Mouse (Mus musculus) stomach, embryonic 16.5 days (tissue): ENCODE measurements around the gene Gsto2. TPM values are rescaled to one million over a fixed set of nuclear protein-coding genes. Genes with fewer than 3 reads are reported as not detected.
"Not testable (repeated sequence)": the region's sequence is repeated elsewhere in the genome, so short reads cannot be mapped to it uniquely, and the experiment has no call there.

Experiments
- ATAC-seq: fragments of 200-750 bp; cut with Nextera tagmentation; 2 replicates; pipeline ENCODE4 v1.8.0; 2017; ENCODE audit warnings: moderate number of reproducible peaks, moderate TSS enrichment; ENCODE audit not compliant: insufficient read depth, low FRiP score
- H3K27ac ChIP-seq: fragments of 300-500 bp; sonication (generic); 2 replicates; pipeline ENCODE4 v1.5.1; 2014; ENCODE audit warnings: low read length
- H3K27me3 ChIP-seq: fragments of 300-500 bp; sonication (generic); 2 replicates; pipeline ENCODE4 v1.6.1; 2014; ENCODE audit warnings: low read length, control low read depth, mixed read lengths; ENCODE audit not compliant: control insufficient read depth, insufficient read depth
- H3K36me3 ChIP-seq: fragments of 300-500 bp; sonication (generic); 2 replicates; pipeline ENCODE4 v1.6.1; 2014; ENCODE audit warnings: low read length; ENCODE audit not compliant: control insufficient read depth, insufficient read depth
- H3K4me1 ChIP-seq: fragments of 300-500 bp; sonication (generic); 2 replicates; pipeline ENCODE4 v1.6.1; 2014; ENCODE audit warnings: low read length, control low read depth, mixed read lengths; ENCODE audit not compliant: control insufficient read depth, insufficient read depth
- H3K4me2 ChIP-seq: fragments of 300-500 bp; sonication (generic); 2 replicates; pipeline ENCODE4 v1.6.1; 2014; ENCODE audit warnings: low read depth, low read length, mixed read lengths
- H3K4me3 ChIP-seq: fragments of 300-500 bp; sonication (generic); replicated peaks from 2 replicates; pipeline ENCODE4 v1.5.1; 2014; ENCODE audit warnings: mild to moderate bottlenecking, low read length
- H3K9ac ChIP-seq: fragments of 300-500 bp; sonication (generic); 2 replicates; pipeline ENCODE4 v1.6.1; 2014; ENCODE audit warnings: low read length
- H3K9me3 ChIP-seq: fragments of 300-500 bp; sonication (generic); replicated peaks from 2 replicates; pipeline ENCODE4 v1.6.1; 2016; ENCODE audit warnings: low read length, control low read depth; ENCODE audit not compliant: control insufficient read depth
- WGBS: fragments of 180-500 bp; shearing (Covaris S2); extraction: QIAGEN DNeasy Blood & Tissue Kit; methylation state at CpG from one replicate; pipeline ENCODE4 v1.1.7; 2014; 5-methylcytosine and 5-hydroxymethylcytosine counted together
- polyA plus RNA-seq: library from polyadenylated mRNA; unstranded; fragments of >200 nt; fragmentation: Nextera tagmentation; extraction: Ambion mirVana; gene quantifications from 2 replicates; pipeline ENCODE4 v1.2.1, GENCODE M21; 2015

The Gsto2 gene
- polyA plus RNA-seq, 1 experiment from 2014 or later: 2.0 TPM

DNA sequence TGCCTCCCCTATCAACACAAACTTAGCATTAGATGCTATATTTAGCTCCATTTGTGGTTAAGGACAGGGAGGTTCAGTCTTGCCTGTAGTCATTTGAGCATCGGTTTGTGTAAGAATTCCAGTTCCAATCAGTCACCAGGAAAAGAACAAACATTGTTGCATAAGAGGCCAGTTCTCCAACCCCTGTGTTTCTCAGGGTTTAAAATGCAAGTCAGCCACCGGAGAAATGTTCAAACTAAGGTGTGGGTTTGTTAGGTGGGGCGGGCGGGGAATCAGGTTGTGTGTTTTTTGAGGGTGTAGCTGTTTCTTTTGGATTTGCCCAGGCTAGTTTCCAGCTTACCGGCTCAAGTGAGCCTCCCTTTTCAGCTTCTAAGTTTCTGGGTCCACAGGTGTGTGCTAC lies 30.7 kb upstream of the Gsto2 start:
- H3K27ac ChIP-seq: peak overlapping the region; percentile 89
- no peaks in the 10 kb centered on the region for H3K27me3 ChIP-seq
- peak overlapping the region; percentile 16; the same call in 1 of the 2 replicates for H3K4me2 ChIP-seq
- H3K9ac ChIP-seq: no peak overlapping the region
- peak; percentile 72; the same call in 1 of the 2 replicates for ATAC-seq
- 52% methylated on average over 5 of the region's 5 CpGs for whole genome bisulfite sequencing
- no peak overlapping the region for H3K4me3 ChIP-seq
- no peaks in the 10 kb centered on the region for H3K36me3 ChIP-seq
- H3K9me3 ChIP-seq: no peaks in the 10 kb centered on the region
- H3K4me1 ChIP-seq: no peaks in the 10 kb centered on the region; the same call in 1 of the 2 replicates

DNA sequence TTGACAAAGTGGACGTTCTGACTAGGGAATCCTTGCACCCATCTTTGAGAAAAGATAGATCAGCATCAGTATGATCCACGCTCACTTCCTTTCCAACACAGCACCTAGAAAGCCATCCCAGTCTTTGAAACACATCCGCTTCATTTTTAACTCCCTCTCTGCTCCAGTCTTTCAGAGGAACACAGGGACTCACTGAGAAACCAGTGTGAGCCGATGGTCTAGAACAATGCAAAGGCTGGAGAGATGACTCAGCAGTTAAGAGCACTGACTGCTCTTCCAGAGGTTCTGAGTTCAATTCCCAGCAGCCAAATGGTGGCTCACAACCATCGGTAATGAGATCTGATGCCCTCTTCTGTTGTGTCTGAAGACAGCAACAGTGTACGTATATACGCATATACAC lies 29.6 kb upstream of the Gsto2 start:
- no peak overlapping the region for H3K4me2 ChIP-seq
- WGBS: 80% methylated on average over 7 of the region's 7 CpGs
- no peaks in the 10 kb centered on the region for H3K9me3 ChIP-seq
- H3K27me3 ChIP-seq: no peaks in the 10 kb centered on the region
- ATAC-seq: no peak
- no peaks in the 10 kb centered on the region for H3K36me3 ChIP-seq
- no peaks in the 10 kb centered on the region; the same call in 1 of the 2 replicates for H3K4me1 ChIP-seq
- peak overlapping the region; percentile 89 for H3K27ac ChIP-seq
- no peak overlapping the region for H3K9ac ChIP-seq
- H3K4me3 ChIP-seq: no peak overlapping the region

- Histone ChIP-seq H3K4me3 (peak overlapping the region; percentile 48), H3K27me3 (no peaks in the 10 kb centered on the region), H3K27ac (no peak overlapping the region), H3K9ac (peak overlapping the region; percentile 65), H3K36me3 (no peaks in the 10 kb centered on the region), H3K4me2 (peak overlapping the region; percentile 64), H3K9me3 (no peaks in the 10 kb centered on the region), H3K4me1 (no peaks in the 10 kb centered on the region; the same call in 1 of the 2 replicates)
- WGBS: 4% methylated on average over 49 of the region's 49 CpGs
- ATAC-seq: peak; percentile 83; the same call in 1 of the 2 replicates
Measured at GRCm38 (mm10) chr19:47836701-47837526, 28.4 kb upstream of the Gsto2 start.

GRCm38 (mm10) chr19:47837527-47837901 lies 27.8 kb upstream of the Gsto2 start:
- no peaks in the 10 kb centered on the region for H3K9me3 ChIP-seq
- peak overlapping the region; percentile 65 for H3K9ac ChIP-seq
- no peak overlapping the region for H3K27ac ChIP-seq
- H3K27me3 ChIP-seq: no peaks in the 10 kb centered on the region
- peak overlapping the region; percentile 64 for H3K4me2 ChIP-seq
- H3K4me3 ChIP-seq: peak overlapping the region; percentile 48
- whole genome bisulfite sequencing: 2% methylated on average over 6 of the region's 6 CpGs
- no peak for ATAC-seq
- no peaks in the 10 kb centered on the region; the same call in 1 of the 2 replicates for H3K4me1 ChIP-seq
- H3K36me3 ChIP-seq: no peaks in the 10 kb centered on the region

GRCm38 (mm10) chr19:47841234-47841633 lies 24.1 kb upstream of the Gsto2 start:
- not testable (repeated sequence) for H3K4me3 ChIP-seq, H3K9me3 ChIP-seq, ATAC-seq, H3K9ac ChIP-seq, H3K27me3 ChIP-seq, H3K4me2 ChIP-seq, H3K36me3 ChIP-seq, H3K27ac ChIP-seq, H3K4me1 ChIP-seq
- 79% methylated on average over 13 of the region's 15 CpGs for WGBS

- no peak overlapping the region for H3K4me2 ChIP-seq
- H3K4me3 ChIP-seq: no peak overlapping the region
- 80% methylated on average over 3 of the region's 3 CpGs for WGBS
- H3K36me3 ChIP-seq: no peaks in the 10 kb centered on the region
- no peak overlapping the region for H3K27ac ChIP-seq
- peaks cover 12% of the 10 kb centered on the region for H3K4me1 ChIP-seq
- H3K27me3 ChIP-seq: no peaks in the 10 kb centered on the region
- no peak overlapping the region for H3K9ac ChIP-seq
- H3K9me3 ChIP-seq: no peaks in the 10 kb centered on the region
- no peak for ATAC-seq
Measured at GRCm38 (mm10) chr19:47849735-47850134, 15.6 kb upstream of the Gsto2 start.

DNA sequence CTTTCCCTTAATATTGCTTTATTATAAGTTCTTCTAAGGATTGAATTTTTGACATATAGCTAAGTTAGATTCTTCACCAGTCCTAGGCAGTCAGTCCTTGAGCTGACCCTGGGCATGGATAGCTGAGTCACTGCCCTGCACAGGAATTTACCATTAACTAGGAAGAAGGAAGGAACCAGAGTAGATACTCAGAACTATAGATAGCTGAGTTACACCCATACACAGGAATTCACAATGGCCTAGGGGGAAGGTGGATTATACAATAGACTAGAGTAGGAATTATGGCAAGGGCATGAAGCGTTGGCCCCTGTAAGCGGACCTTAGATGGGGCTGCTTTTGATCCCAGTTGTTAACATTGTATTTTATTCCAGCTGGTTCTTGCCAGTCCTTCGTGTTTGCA lies 13.2 kb upstream of the Gsto2 start:
- not testable (repeated sequence) for ATAC-seq, H3K9me3 ChIP-seq, H3K4me2 ChIP-seq, H3K9ac ChIP-seq, H3K4me3 ChIP-seq, H3K27me3 ChIP-seq, H3K27ac ChIP-seq, H3K36me3 ChIP-seq
- WGBS: 71% methylated on average over 3 of the region's 3 CpGs
- H3K4me1 ChIP-seq: peaks cover 15% of the 10 kb centered on the region

DNA sequence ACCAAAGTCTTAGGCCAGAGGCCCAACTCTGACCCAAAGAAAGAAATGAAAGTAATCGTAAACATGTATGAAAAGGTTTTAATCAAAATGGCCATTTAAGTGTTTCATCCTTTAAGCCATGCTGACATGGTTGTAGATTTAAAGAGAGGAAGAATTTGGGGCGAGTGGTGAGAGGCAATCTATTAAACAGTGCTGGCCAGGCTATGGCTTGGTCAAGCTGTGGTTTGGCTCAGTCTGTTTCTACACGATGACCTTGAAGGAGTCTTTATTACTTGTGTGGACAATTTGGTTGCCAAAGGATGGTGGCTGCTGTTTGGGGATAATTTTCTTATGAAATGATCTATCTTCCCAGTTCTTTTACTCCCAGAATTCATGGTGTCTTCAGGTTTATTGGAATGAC lies 12.3 kb upstream of the Gsto2 start:
- no peak for ATAC-seq
- Histone ChIP-seq H3K4me1 (peaks cover 15% of the 10 kb centered on the region), H3K36me3 (no peaks in the 10 kb centered on the region), H3K4me2 (no peak overlapping the region), H3K27ac (no peak overlapping the region), H3K27me3 (no peaks in the 10 kb centered on the region), H3K9ac (no peak overlapping the region), H3K9me3 (no peaks in the 10 kb centered on the region), H3K4me3 (no peak overlapping the region)
- 84% methylated on average over 3 of the region's 3 CpGs for WGBS

DNA sequence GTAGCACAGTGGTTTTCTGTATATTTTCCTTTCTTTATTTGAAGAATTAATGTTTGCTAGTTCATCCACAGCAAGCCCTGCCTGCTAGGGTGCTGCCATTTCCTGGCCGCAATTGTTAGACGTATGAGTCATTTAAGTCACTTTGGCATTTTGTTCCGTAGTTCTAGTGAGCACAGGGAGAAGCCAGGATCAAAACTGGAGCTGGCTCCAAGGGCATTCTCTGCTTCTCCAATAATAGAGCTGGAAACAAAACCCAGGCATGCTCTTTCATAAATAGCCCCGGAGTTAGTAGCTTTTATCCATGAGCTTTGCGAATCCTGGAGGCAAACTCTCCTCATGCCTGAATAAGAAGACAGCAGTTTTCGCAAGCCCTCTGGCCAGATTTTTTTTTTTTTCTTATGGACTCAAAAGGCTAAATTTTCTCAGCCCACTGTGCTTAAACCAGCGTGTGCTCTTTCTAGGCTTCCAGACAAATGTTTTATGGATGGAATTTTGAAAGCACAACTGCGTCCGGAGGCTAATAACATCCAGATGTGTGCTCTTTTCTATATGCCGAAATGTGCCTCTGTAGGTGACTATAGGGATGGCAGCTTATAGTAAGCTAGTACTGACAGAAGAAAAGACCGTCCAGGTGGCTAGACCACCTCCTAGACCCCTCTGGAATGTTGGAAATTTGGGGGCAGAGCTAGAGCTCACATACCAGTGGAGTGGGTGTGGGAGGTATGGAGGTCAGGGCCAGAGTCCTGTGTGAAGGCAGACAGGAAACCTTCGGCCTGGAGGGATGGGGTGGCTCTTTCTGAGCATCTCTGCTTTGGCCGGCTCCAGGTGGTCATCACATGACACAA lies 11.2 kb upstream of the Gsto2 start:
- Histone ChIP-seq H3K4me1 (peaks cover 15% of the 10 kb centered on the region), H3K36me3 (no peaks in the 10 kb centered on the region), H3K9ac (peak overlapping the region; percentile 93), H3K27me3 (no peaks in the 10 kb centered on the region), H3K4me2 (peak overlapping the region; percentile 94), H3K4me3 (peak overlapping the region; percentile 78), H3K27ac (peak overlapping the region; percentile 85), H3K9me3 (no peaks in the 10 kb centered on the region)
- ATAC-seq: peak; percentile 42
- 14% methylated on average over 13 of the region's 13 CpGs for WGBS
